Mouse (Mus musculus) limb, embryonic 11.5 days (tissue): ENCODE results near the gene Slc29a2. TPM values are rescaled to one million over a fixed set of nuclear protein-coding genes. Genes with fewer than 3 reads are reported as not detected.

Experiments used
- ATAC-seq: fragments of 200-750 bp; cut with Nextera tagmentation; 2 replicates; pipeline ENCODE4 v1.8.0; 2017; ENCODE audit warnings: low read depth; ENCODE audit not compliant: insufficient number of reproducible peaks, low FRiP score, low TSS enrichment
- DNase-seq: peaks from one replicate; pipeline ENCODE4 v3.0.0-alpha.2; 2015; ENCODE audit warnings: low spot score
- H3K27ac ChIP-seq: fragments of 300-500 bp; sonication (generic); replicated peaks from 2 replicates; pipeline ENCODE4 v1.5.1; 2014; ENCODE audit warnings: low read depth, mild to moderate bottlenecking, low read length
- H3K27me3 ChIP-seq: fragments of 300-500 bp; sonication (generic); 2 replicates; pipeline ENCODE4 v1.6.1; 2014; ENCODE audit warnings: mild to moderate bottlenecking, low read length, mixed read lengths; ENCODE audit not compliant: control insufficient read depth, insufficient read depth
- H3K36me3 ChIP-seq: fragments of 300-500 bp; sonication (generic); 2 replicates; pipeline ENCODE4 v1.6.1; 2014; ENCODE audit warnings: mild to moderate bottlenecking, low read length, moderate library complexity, mixed read lengths; ENCODE audit not compliant: control insufficient read depth, insufficient read depth
- H3K4me1 ChIP-seq: fragments of 300-500 bp; sonication (generic); 2 replicates; pipeline ENCODE4 v1.6.1; 2014; ENCODE audit warnings: low read length, mixed read lengths; ENCODE audit not compliant: control insufficient read depth, insufficient read depth
- H3K4me2 ChIP-seq: fragments of 300-500 bp; sonication (generic); 2 replicates; pipeline ENCODE4 v1.6.1; 2014; ENCODE audit warnings: low read depth, mild to moderate bottlenecking, moderate library complexity; ENCODE audit not compliant: severe bottlenecking
- H3K4me3 ChIP-seq: fragments of 300-500 bp; sonication (generic); 2 replicates; pipeline ENCODE4 v1.5.1; 2014; ENCODE audit warnings: low read depth, low read length
- H3K9ac ChIP-seq: fragments of 300-500 bp; sonication (generic); 2 replicates; pipeline ENCODE4 v1.6.1; 2014; ENCODE audit warnings: mild to moderate bottlenecking, low read length
- H3K9me3 ChIP-seq: fragments of 300-500 bp; sonication (generic); 2 replicates; pipeline ENCODE4 v1.6.1; 2016; ENCODE audit warnings: low read length; ENCODE audit not compliant: control insufficient read depth
- WGBS: fragments of 180-500 bp; shearing (Covaris S2); extraction: QIAGEN DNeasy Blood & Tissue Kit; methylation state at CpG from one replicate; pipeline ENCODE4 v1.1.7; 2014; 5-methylcytosine and 5-hydroxymethylcytosine counted together
- polyA plus RNA-seq: library from polyadenylated mRNA; unstranded; fragments of >200 nt; fragmentation: Nextera tagmentation; extraction: Ambion mirVana; gene quantifications from 2 replicates; pipeline ENCODE4 v1.2.1, GENCODE M21; 2014

Gene Slc29a2
- polyA plus RNA-seq, 1 experiment from 2014 or later = 5.0 TPM

DNA sequence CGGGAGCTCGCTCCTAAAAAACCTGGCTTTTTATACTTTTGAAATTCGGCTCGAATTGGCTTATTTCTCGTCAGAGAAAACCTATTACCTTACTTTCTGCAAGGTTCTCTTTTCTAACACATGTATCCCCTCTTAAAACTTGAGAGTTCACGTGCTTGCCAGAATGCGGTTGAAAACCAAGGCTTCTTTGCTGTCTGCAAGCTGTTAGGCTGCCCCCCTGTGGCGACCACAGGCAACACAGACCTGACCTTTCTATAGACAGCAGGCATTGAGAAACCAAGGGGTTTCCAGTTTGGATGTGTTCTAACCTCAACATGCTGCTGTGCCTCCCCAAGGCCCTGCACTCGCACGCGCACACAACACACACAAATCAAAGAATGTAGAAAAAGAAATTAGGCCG, 6.9 kb upstream of the Slc29a2 start:
- Histone ChIP-seq H3K9ac (no peak overlapping the region; the same call in 1 of the 2 replicates), H3K4me3 (no peak overlapping the region), H3K4me2 (no peak overlapping the region), H3K36me3 (no peaks in the 10 kb centered on the region), H3K27me3 (no peaks in the 10 kb centered on the region), H3K4me1 (peaks cover 5% of the 10 kb centered on the region; the same call in 1 of the 2 replicates), H3K9me3 (no peaks in the 10 kb centered on the region), H3K27ac (no peak overlapping the region)
- DNase-seq (peak; percentile 86), ATAC-seq (no peak)
- 21% methylated on average over 12 of the region's 12 CpGs for WGBS

DNA sequence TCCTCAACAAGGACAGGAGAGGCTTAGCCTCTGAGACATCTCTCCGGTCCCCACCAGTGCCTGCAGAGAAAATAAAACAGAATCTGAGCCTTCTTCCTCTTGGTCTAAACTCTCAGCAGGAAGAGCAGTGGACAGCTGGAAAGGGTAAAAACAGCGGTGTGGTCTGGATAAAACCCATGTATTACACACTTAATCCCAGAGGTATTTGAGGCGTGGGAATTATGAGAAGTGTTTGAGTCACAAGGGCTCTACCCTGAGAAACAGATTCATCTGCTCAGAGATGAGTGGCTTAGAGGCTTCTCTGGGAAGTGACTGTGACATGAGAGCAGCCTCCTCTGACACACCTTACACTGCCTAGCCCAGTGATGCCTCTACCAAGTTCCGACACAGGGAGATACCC, 6.0 kb upstream of the Slc29a2 start:
- no peaks in the 10 kb centered on the region for H3K27me3 ChIP-seq
- H3K9me3 ChIP-seq = no peaks in the 10 kb centered on the region
- no peak overlapping the region for H3K27ac ChIP-seq
- WGBS = 85% methylated on average over 4 of the region's 4 CpGs
- H3K4me2 ChIP-seq = no peak overlapping the region
- no peaks in the 10 kb centered on the region for H3K36me3 ChIP-seq
- H3K4me1 ChIP-seq = peaks cover 5% of the 10 kb centered on the region; the same call in 1 of the 2 replicates
- H3K4me3 ChIP-seq = no peak overlapping the region
- no peak for DNase-seq
- no peak overlapping the region for H3K9ac ChIP-seq
- ATAC-seq = no peak

DNA sequence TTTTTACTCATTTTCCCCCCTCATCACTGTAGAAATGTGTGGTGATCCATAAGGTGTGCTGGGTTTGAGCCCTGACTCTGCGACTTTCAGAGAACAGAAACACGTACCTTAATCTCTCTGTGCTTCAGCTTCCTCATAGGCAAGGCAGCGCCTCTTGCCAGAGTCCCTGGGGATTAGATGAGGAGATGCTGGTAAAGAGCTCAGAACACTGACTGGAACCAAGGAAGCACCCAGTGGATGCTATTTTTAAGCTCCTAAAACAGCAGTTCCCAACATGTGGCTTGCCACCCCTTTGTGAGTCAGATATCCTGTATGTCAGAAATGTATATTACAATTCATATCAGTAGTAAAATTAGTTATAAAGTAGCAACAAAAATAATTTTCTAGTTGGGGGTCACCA, 5.5 kb upstream of the Slc29a2 start:
- no peak overlapping the region for H3K27ac ChIP-seq
- no peaks in the 10 kb centered on the region for H3K36me3 ChIP-seq
- WGBS = 86% methylated on average over 3 of the region's 3 CpGs
- no peaks in the 10 kb centered on the region for H3K27me3 ChIP-seq
- H3K9ac ChIP-seq = no peak overlapping the region
- H3K4me1 ChIP-seq = peaks cover 5% of the 10 kb centered on the region; the same call in 1 of the 2 replicates
- H3K9me3 ChIP-seq = no peaks in the 10 kb centered on the region
- no peak overlapping the region for H3K4me2 ChIP-seq
- H3K4me3 ChIP-seq = no peak overlapping the region
- no peak for ATAC-seq
- no peak for DNase-seq

DNA sequence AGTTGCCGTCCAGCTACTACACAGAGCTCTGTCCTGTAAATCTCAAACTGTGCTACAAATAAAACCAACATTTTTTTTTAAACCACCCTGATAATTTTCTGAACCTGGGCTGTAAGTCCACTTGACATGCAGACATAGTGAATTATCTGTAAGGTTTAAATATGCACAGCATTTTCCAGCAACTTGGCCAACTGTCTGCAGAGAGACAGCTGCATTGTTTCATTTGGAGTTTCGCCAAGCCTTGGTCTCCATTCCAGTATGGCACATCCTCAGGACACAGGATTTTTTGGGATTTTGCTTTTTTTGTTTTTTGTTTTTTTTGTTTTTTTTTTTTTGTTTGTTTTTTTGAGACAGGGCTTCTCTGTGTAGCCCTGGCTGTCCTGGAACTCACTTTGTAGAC, 2.2 kb upstream of the Slc29a2 start:
- peaks cover 1% of the 10 kb centered on the region; the same call in 1 of the 2 replicates for H3K4me1 ChIP-seq
- H3K4me3 ChIP-seq = no peak overlapping the region
- no peak overlapping the region for H3K4me2 ChIP-seq
- 90% methylated on average over 2 of the region's 2 CpGs for WGBS
- DNase-seq (no peak), ATAC-seq (no peak)
- H3K27me3 ChIP-seq = no peaks in the 10 kb centered on the region
- no peak overlapping the region for H3K9ac ChIP-seq
- H3K27ac ChIP-seq = no peak overlapping the region
- H3K36me3 ChIP-seq = no peaks in the 10 kb centered on the region
- H3K9me3 ChIP-seq = no peaks in the 10 kb centered on the region

DNA sequence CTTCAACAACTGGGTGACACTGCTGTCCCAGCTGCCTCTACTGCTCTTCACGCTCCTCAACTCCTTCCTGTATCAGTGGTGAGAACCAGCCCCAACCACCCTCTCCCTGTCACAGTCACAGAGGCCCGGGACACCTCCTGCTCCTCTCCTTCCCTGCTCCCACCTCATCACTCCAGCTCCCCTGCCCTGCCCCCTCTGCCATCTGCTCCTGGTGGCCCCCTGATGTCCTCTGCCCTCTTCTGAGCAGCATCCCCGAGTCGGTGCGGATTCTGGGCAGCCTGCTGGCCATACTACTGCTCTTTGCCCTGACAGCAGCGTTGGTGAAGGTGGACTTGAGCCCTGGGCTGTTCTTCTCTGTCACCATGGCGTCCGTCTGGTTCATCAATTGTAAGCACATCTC, 2.5 kb downstream of the Slc29a2 start:
- WGBS = 87% methylated on average over 8 of the region's 8 CpGs

DNA sequence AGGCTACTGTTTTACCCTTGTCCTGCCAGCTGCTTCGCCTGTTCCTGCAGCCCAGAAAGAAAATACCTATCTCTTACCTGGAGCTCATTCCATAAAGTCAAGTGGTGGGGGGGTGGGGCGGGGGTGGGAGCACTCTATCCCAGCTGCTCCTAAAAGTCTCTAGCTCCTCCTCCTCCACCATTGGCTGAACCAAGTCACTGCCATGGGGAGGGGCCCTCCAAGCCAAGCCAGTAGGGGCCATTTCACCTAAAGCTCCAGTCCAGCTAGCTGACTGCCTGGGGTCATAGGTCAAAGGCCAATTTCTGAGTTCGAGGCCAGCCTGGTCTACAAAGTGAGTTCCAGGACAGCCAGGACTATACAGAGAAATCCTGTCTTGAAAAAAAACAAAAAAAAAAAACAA, 9.0 kb downstream of the Slc29a2 start:
- Histone ChIP-seq H3K36me3 (peaks cover 3% of the 10 kb centered on the region), H3K27ac (no peak overlapping the region), H3K9ac (no peak overlapping the region), H3K4me3 (no peak overlapping the region), H3K4me2 (no peak overlapping the region), H3K4me1 (0 out of 2 replicates have a peak, but pooled peaks cover 2% of the 10 kb centered on the region), H3K27me3 (no peaks in the 10 kb centered on the region), H3K9me3 (no peaks in the 10 kb centered on the region)
- no peak for DNase-seq
- WGBS = 84% methylated on average over 3 of the region's 3 CpGs
- no peak for ATAC-seq

More for the DNA sequence above, 2.5 kb downstream of the Slc29a2 start:
- Histone ChIP-seq H3K9ac (no peak overlapping the region), H3K4me3 (no peak overlapping the region), H3K4me2 (no peak overlapping the region), H3K4me1 (no peaks in the 10 kb centered on the region), H3K27ac (no peak overlapping the region), H3K9me3 (no peaks in the 10 kb centered on the region), H3K27me3 (no peaks in the 10 kb centered on the region), H3K36me3 (peaks cover 3% of the 10 kb centered on the region)
- ATAC-seq (no peak), DNase-seq (no peak)

DNA sequence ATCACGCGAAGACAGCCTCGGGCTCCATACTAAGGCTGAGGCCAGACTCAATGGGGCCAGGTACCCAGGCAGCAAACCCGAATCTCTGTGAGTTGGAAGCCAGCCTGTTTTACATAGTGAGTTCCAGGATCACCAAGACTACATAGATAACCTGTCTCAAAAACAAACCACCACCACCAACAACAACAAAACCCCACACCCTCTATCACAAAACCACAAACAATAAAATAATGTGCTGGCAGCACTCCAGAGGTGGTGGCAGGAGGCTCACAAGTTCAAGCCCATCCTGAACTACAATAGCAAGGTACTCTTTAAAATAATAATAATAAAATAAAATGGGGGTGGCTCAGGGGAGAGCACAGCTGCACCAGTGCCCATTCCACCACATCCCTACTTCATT, 12.9 kb downstream of the Slc29a2 start:
- no peak overlapping the region for H3K4me2 ChIP-seq
- H3K4me1 ChIP-seq = peaks cover 17% of the 10 kb centered on the region; the same call in 1 of the 2 replicates
- WGBS = 82% methylated on average over 4 of the region's 4 CpGs
- no peak overlapping the region for H3K27ac ChIP-seq
- H3K9ac ChIP-seq = no peak overlapping the region
- DNase-seq (no peak), ATAC-seq (no peak)
- no peaks in the 10 kb centered on the region for H3K36me3 ChIP-seq
- H3K4me3 ChIP-seq = no peak overlapping the region
- H3K27me3 ChIP-seq = no peaks in the 10 kb centered on the region
- H3K9me3 ChIP-seq = no peaks in the 10 kb centered on the region

DNA sequence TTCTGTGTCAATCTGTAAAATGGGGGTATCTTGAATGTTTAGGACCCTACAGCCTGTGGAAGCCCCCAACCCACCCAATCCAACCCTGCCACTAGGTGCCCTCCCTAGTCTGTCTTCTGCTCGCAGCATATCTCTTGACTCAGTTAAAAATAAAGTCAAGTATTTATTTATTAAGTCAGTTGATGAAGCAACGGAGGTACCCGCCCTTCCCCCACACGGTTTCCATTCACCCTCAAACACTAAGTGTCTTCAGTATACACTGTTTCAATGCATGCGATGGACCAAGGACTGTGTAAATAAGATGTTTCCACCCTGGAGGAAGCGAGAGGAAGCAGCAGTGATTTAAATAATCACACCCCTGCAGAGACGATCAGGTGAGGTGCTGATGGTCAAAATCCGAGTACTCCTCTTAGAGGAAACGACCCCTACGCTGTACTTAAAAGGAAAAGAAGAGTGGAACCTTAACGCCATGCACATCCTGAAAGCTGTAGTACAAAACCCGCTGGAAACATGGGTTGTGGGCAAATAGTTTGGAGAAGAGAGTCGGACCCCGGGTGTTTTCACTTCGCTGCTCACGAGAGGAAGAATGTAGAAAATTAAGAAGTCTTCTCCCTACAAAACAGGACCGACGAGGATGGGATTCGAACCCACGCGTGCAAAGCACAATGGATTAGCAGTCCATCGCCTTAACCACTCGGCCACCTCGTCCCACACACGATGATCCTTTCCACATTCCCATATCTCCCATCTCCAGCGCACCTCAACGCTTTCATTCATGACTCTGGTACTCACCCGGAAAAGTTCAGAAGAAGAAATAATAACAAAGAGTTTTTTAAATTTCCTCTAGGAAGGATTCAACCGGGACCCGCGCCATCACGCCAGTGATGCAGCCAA, 14.3 kb downstream of the Slc29a2 start:
- H3K27me3 ChIP-seq = no peaks in the 10 kb centered on the region
- DNase-seq (peak; percentile 95), ATAC-seq (peak; percentile 28; the same call in 1 of the 2 replicates)
- WGBS = 5% methylated on average over 32 of the region's 32 CpGs
- no peaks in the 10 kb centered on the region for H3K9me3 ChIP-seq
- H3K4me3 ChIP-seq = peak overlapping the region; percentile 82
- 0 out of 2 replicates have a peak overlapping the region, but pooled peaks have one; percentile 60 for H3K27ac ChIP-seq
- peaks cover 21% of the 10 kb centered on the region; the same call in 1 of the 2 replicates for H3K4me1 ChIP-seq
- no peaks in the 10 kb centered on the region for H3K36me3 ChIP-seq
- H3K4me2 ChIP-seq = peak overlapping the region; percentile 99
- peak overlapping the region; percentile 87 for H3K9ac ChIP-seq
